Mouse (Mus musculus): ENCODE results near the gene Mrpl54.
A peak's percentile ranks its signal among the peaks of the same experiment; 100 is the strongest.
"Not testable (repeated sequence)": the region's sequence is repeated elsewhere in the genome, so short reads cannot be mapped to it uniquely, and the experiment has no call there.

Mrpl54 gene

DNA sequence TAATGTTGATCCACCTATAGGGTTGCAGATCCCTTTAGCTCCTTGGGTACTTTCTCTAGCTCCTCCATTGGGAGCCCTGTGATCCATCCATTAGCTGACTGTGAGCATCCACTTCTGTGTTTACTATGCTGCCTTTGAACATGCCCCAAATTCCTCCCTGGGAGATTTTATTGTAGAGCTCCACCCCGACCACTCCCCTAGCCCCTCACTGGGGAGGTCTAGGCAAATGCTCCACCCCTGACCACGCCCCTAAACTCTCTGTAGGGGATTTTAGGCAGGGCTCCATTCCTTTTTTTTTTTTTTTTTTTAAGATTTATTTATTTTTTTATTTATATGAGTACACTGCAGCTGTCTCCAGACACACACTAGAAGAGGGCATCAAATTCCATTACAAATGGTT is 43.0 kb downstream of the Mrpl54 start:
- not testable (repeated sequence) for DNase-seq

DNA sequence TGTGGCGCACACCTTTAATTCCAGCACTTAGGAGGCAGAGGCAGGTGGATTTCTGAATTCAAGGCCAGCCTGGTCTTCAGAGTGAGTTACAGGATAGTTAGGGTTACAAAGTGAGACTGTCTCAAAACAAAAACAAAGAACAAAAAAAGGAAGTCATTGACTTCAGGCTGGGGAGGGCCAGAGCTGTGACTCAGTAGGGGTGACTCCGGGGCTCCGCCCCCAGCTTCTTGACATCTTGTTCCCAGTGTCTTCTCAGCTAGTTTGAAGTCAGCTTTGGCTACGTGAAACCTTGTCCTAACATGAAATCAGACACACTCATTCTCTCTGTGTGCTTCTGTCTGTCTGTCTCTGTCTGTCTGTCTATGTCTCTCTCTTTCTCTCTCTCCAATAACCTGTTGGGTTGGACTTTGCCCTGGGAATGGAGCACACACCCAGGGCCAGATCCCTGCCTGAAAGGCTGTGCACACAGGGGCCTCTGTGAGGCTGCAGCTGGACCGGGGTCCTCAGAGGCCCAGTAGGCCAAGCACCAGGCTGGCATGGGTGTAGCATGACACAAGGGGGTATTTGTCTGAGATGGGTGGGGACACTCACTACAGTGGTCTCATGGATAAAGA is 45.2 kb downstream of the Mrpl54 start:
- no peak for DNase-seq

DNA sequence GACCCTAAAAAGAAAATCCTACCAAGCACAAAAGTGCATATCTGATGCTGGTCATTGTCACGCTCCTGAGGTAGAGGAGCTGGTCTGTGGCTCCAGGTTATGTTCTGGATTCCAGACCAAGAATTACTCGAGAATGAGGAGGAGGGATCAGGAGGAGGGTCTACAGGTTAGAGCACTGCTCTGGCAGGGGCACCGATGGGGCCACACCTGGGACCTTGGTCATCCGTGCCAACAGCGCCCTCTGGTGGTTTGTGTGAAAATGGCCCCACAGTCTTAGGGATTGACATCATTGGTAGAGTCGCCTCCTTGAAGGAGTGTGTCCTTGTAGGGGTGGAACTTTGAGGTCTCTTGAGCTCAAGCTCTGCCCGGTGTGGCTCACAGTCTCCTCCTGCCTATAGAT is 48.8 kb downstream of the Mrpl54 start:
- peak; percentile 71 to 90 for DNase-seq

DNA sequence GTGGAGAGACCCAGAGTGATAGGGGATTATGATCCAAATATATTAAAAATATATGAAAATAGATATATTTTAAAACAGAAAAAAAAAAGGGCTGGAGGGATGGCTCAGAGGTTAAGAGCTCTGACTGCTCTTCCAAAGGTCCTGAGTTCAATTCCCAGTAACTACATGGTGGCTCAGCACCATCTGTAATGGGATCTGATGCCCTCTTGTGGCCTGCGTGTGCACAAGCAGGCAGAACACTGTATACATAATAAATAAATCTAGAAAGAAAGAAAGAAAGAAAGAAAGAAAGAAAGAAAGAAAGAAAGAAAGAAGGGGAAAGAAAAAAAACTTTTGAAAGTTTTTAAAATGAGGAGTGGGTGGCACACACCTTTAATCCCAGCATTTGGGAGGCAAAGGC is 49.5 kb downstream of the Mrpl54 start:
- peak in 1 of 2 experiments; percentile 56 for DNase-seq

DNA sequence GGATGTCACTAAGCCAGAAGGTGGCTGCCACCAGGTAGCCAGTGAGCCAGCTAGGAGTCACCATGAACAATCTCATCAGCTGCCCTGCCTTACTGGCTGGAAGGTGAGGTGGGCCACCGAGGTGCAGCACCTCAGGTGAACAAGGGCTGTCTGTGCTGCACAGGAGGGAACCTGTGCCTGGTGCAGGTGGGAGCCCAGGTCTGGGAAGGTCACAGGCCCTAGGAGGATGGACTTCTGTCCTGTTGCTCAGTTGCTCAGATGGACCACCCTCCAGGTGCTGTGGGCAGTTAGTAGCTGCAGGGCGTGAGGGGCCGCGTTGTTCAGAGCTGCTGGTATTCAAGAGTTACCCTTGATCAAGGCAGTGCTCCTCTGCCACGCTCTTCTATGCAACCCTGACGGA is 49.9 kb downstream of the Mrpl54 start:
- no peak for DNase-seq

DNA sequence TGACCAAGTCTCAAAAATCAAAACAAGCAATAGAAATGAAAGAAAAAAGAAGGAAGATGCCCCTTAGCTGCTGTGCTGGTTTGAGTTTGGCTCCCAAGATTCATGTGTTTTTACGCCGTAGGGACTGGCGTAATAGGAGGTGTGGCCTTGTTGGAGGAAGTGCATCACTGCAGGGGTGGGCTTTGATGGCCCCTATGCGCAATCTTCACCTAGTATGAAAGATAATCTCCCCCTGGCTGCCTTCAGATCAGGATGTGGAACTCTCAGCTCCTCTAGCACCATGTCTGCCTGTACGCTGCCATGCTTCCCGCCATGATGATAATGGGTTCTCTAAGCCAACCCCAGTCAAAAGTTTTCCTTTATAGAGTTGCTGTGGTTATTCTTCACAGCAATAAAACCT is 50.5 kb downstream of the Mrpl54 start:
- no peak for DNase-seq
